Mouse (Mus musculus) gastrocnemius, adult 8-10 months (tissue): ENCODE data around the gene Rnf166. TPM values are rescaled to one million over a fixed set of nuclear protein-coding genes. Genes with fewer than 3 reads are reported as not detected.
A peak's percentile ranks its signal among the peaks of the same experiment; 100 is the strongest.

Experiments used
- DNase-seq, 2 experiments: peaks; one replicate each; pipeline ENCODE4 v3.0.0; 2022; ENCODE audit warnings: low spot score in 2 of 2
- total RNA-seq, 4 experiments: library from RNA; stranded (reverse); gene quantifications; 2 replicates each; pipeline ENCODE4 v1.2.4; 2022

The Rnf166 gene
- total RNA-seq, 4 experiments from 2014 or later, result 29.9 to 37.5 (median 32.4) TPM

DNA sequence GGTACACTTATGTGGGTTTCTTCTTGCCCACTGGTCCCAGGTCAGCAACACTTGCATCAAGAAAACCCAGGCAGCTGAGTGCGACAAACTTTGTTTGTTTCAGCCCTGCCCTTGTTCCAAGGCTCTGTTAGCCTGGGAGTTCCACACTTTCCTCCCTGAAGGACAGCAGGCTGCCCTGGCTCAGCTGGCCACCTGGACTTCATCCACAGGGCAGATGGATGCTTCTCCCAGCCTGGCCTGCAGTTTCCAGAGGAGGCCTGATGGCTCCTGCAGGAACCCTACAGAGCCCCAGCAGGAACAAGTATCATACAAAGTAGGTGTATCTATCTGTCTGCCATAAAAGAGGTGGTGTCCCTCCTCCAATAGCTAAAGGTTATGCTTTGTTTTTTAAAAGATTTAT lies 34.5 kb downstream of the Rnf166 start:
- no peak for DNase-seq

DNA sequence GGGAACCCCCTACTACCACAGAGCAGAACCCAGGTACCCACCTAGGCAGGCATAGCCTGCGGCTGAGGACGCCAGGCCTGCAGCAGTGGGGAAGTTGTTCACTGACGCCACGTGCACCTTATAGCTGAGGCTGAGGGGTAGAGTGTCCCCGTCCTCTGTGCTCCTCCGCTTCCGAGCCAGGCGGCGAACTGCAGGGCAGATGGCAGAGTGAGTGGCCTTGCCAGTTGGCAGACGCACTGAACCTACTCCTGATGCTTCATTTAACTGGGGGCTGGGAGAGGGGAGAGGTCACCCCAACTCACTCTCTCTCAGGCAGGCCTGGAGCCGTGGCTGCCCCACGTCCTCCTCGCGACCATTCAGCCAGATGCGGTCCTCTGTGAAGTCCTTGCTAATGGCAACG lies 36.5 kb downstream of the Rnf166 start:
- DNase-seq, result no peak

DNA sequence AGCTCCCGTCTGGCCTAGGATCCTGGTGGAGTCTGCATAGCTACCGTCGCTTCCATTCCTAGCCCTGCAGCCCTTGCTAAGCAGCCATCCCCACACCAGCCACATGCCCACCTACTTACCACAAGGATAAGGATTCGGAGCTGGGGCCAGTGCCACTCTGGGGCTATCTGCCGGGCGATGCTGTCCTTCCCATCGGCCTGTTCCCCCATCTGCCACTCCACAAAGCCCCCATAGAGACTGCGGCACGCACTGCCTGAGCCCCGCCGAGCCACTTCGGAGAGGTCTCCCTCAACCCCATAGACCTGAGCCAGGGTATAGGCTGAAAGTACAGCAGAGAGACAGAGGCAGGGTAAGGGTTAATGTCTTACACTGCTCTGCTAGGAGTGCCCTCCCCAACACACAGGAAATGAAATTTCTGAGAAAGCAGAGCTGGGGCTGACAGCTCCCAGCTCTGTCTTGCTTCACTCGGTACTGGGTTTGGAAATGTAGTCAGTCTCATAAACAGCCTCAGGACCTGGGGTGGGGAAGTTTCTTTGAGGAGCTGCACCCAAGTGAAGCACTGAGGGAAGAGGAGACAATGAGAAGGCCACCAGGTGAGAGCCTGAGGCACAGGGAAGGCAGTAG lies 38.0 kb downstream of the Rnf166 start:
- DNase-seq, result no peak

DNA sequence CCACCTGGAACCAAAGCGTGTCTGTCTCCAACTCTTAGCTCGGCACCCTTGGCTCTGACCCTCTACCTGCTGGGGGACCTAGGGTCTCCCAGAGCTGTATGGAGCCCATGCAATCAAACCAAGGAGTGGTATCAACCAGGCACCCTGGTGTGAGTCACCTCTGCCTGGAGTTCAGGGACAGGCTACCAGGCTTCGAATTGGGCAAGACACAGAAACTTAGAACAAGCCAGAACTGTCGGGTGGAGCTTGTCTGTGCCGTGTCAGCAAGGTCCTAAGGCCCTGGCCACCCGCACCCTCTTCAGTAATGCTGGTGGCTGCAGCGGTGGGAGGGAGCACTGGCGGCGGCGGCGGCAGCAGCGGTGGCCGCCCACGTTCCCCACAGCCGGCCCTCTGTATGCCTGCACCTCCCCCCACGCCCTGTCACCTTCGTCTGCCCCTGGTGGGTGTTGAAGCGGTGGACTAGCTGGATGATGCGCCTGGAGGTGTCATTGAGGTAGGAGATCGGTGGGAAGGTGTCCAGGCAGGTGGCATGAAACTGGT lies 39.2 kb downstream of the Rnf166 start:
- no peak for DNase-seq

DNA sequence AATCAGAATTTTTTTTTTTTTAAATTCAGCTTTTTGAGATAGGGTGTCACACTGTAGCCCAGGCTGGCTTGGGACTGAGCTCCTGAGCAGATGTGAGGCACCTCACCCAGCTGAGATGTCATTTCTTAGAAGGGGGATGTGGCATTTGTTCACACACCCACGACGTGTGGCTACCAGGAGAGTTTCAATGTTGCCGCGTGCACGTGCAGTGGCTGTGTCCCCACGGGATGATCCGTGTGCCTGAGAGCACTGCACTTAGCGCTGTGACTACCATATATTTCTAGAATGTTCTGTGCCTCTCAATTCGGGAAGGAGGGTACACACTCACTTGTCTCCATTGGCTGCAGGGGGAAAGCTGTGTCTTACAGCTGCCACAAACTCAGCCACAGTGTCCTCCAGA lies 39.7 kb downstream of the Rnf166 start:
- no peak for DNase-seq

DNA sequence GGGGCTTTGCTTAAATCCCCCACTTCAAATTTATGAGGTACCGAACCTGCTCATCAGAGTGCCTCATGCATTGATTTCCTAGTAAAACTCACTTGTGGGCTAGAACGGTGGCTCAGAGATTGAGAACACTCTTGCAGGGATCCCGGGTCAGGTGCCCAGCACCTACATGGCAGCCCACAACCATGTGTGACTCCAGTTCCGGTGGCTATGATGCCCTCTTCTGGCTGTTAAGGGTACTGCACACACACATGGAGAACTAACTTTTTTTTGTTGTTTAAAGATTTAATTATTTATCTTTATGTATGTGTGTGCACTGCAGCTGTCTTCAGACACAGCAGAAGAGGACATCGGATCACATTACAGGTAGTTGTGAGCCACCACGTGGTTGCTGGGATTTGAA lies 40.5 kb downstream of the Rnf166 start:
- no peak for DNase-seq

DNA sequence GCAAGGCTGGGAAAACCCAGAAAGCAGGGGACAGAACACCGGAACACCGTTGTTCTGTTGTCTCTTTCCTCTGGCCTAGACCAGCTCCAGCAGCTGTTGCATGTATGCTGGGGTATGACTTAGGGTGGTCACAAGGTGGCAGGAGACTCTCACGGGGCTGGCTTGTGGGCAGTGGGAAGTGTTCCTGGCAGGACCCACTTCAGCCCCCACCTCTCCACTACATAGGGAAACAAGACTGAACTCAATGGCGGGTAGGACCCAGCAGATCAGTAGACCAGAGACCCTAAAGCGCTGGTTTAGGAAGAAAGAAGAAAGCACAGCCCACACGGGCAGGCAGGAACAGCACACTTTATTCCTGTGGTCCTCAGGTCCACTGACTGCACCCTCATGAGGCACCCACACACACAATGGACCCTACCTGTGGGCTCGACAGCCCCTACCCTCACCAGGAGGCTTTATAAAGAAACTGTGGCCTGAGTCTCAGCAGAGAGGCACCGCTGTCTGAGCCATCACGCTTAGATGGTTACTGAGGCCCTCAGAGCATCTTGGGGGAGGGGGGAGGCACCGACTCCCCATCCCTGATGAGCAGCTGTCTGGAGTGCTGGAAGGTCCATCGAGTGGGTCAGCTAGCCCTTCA lies 42.5 kb downstream of the Rnf166 start:
- DNase-seq, result no peak

DNA sequence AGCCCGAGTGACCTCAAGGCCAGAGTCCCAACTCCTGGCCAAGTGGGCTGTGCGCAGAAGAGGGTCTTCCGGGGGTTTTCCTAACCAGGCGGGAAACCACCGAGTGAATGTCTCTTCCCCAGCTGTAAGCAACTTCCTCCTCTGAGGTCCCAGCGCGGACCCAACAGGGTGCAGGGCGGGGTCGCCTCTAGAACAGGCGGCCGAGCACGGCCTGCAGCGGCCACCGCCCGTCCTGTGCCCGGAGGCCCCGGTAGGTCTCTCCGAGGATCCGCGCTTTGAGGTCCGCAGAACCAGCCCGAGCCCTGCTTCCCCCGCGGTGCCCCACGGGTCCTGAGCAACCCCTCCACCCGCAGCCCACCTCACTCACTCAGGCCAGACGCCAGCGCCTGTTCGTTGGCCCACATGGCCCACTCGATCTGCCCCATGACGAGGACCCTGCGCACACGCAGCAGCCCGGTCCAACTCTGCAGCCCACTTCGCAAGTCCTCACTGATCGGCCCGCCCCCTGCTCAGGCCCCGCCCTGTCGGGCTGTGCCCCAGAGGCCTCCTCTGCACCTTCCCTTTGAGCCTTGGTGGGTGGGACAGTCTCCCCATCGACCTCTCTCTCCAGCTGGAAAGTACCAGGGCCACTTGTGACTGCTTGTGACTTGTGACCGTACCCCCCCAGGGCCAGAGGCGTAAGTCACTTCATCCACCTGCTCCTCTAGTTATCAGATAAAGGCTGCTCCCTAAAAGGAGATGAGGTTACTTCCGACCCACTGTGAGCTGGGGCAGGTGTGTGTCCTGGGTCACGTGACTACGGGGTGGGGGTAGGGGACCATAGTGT lies 43.2 kb downstream of the Rnf166 start, which contains the start of gene Cyba:
Gene Cyba, minus strand, starts transcription at position 488 of the 826 bp plus-strand sequence.
- peak; percentile 54 to 62 for DNase-seq

DNA sequence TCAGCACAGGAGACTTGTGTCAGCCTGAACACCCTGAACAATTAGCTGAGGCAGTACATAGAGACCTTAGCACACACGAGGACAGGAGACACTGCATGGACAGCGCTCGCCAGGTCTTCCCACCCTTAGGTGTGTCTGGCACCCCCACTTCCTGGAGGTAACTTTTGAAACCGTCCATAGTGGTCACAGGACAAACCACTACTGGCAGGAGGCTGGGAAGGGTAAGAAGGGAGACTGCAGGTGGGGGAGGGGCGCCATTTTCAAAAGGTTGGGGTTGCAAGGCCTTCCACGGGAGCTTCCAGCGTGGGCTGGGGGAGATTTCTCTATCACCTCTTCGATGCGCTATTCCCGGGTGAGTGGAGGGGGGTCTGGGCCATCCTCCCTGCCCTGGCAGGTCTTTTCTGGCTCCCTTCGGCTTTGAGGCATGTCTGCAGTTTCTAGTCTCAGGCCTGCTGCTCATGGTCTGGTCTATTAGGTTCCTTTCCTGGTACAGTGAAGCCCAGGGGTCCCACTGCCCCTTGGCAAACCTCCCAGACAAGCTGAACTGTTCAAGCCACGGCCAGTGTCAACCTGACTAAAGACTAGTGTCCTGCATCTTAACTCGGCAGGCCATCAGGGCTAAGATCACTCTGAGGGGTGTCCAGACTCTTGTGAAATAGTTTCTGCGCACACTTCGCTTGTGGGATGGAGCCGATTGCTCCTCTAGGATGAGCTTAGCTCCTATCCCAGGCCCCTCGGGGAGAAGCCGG lies 44.0 kb downstream of the Rnf166 start:
- DNase-seq, result no peak

DNA sequence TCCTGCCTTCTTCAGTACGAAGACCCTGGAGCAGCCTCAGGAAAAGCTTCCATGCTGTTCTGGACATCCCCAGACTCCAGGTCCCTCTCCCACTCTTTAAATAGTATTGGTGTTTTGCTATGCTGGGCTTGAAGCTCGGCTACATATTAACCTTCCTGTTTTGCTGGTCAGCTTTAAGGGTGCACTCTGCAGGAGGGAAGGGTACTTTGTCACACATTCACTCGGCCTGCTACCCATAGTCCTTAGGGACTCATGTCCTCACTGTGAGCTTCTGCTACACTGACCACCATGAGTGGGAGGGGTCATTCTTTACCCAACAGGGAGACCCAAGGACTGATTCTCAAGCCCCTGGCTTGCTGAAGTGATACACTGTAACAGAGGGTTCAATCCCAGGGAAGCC lies 45.2 kb downstream of the Rnf166 start:
- no peak for DNase-seq

DNA sequence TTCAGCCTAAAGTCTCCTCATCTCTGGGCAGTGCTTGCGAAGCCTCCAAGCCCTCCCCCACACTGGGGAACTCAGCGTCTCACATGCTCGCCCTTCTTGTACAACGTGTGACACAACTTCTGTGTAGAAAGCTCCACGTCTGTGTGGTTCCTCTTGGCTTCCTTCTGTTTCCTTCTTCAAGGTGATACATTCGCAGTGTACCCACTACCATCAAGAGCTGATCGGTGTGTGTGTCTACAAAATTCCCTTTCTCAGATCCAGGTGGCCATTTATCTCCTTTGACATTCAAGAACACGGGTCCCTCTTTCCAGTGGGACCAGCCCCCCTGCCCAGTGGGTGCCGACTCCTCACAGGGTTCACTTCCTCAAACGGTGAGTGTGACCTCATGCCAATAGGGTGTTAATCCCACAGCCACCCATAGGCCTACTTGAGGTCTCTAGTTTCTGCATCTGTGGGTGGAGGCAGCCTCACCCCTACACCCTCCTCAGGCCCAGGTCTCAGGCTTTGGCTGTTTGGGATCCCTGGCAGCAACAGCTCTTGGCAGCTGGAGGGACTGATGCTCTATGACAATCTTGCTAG lies 45.7 kb downstream of the Rnf166 start:
- no peak for DNase-seq

DNA sequence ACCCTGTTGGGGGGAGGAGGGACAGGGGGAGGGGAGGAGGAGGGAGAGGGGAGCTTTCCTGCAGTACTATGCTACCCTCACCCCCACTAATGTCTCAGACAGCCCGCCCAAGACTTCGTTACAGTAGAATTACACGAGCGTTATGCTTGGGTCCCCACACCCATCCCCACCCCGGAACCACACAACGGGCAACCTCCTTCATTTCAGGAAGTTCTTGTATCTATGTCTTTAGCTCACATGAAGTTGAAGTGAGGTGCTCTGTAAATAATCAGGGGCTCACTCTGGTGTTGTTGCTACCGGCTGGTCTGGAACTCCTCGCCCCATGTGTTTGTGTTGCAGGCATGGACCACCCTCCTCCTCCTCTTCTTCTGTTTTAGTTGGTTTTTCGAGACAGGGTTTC lies 47.7 kb downstream of the Rnf166 start:
- DNase-seq, result no peak

DNA sequence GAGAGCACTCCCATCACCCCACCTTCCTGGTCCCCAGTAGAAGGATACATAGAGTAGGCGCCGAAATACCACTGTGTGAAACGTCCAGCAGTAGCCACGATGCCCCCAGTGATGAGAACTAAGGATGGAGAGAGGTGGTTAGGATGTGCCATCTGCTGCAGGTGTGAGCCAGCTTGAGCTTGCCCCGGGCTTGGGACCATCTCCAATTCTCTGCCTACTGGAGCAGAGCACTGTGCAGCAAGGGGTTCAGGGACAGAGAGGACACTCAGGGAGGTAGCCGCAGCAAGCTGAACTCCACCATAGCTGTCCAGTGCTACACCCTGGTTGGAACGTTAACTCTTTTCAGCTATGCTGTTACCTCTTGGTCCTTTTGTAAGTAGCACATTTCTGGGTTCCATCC lies 48.3 kb downstream of the Rnf166 start:
- DNase-seq, result no peak

DNA sequence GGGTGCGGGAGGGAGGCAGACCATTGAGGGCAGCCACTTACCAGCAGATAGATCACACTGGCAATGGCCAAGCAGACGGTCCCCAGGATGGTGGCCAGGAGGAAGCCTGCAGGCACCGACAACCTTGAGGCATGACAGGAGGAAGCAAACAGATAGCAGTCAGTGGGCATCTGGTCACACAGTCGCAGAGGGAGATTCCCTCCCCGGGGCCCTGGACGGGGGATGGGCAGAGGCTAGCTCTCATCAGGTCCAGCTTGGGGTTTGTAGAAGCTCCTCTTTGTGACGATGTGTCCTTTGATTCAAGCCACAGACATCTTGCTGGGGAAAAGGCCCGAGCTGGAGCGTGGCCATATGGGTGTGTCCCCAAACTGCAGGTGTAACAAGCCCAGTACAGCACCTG lies 49.7 kb downstream of the Rnf166 start:
- DNase-seq, result no peak

DNA sequence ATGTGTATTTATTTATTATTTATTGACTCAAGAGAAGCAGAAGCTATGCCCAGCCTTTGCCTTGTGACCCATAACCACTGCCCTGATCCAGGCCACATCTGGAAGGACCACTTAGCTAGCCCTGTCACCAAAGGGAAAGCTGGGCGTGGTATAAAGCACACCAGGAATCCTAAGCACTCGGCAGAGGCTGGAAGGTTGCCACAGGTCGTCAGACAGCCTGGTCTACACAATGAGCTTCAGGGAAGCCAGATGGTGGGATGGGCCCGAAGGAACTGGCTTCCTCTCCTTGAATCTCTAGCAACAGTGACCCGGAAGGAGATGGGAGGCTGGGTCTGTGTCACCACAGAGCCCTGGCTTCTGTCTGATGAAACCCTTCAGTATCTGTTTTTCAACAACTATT lies 52.2 kb downstream of the Rnf166 start:
- DNase-seq, result no peak

DNA sequence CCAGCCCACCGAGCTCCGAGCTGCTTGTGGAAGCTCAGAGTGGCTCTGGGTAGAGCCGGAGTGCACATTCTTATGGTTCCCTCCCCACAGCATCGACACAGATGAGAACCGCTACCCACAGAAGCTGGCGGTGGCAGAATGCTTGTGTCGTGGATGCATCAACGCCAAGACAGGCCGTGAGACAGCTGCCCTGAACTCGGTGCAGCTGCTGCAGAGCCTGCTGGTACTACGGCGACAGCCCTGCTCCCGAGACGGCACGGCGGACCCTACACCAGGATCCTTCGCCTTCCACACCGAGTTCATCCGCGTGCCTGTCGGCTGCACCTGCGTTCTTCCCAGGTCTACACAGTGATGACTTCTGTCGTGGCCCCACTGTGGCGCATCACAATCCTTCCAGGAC lies 52.6 kb downstream of the Rnf166 start:
- DNase-seq, result no peak

DNA sequence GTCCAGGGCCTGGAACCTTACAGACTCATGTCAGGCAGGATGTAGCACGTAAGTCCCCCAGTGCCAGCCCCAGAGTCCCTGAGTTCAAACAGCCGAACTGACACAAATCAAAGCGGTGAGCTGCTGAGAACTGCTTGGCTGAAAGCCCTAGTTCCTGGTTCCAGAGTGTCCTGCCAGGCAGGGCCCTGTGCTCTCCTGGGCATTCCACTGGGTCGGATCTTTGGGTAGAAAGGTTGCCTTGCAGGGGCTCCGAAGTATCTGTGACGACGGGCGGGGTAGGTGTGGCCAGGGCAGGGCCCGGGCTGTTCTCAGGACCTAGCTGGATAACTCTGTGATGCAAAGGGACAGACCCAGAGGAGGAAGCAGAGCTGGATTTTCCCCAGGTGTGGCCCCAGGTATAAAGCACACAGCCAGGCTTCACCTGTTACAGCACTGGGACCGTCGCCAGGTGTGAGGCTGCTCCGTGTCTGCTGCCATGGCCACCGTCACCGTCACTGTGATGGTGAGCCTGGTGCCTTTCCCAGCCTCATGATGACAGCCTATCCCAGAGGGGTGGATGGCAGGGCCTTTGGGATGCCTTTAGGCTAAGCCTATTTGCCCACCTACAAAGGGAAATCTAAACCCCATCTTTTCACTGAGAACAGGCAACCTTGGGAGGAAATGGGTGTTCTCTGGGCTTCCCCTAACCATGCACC lies 54.3 kb downstream of the Rnf166 start, which contains the start of gene Il17c:
Gene Il17c, plus strand, starts transcription at position 645 of the 695 bp plus-strand sequence.
- DNase-seq, result no peak

DNA sequence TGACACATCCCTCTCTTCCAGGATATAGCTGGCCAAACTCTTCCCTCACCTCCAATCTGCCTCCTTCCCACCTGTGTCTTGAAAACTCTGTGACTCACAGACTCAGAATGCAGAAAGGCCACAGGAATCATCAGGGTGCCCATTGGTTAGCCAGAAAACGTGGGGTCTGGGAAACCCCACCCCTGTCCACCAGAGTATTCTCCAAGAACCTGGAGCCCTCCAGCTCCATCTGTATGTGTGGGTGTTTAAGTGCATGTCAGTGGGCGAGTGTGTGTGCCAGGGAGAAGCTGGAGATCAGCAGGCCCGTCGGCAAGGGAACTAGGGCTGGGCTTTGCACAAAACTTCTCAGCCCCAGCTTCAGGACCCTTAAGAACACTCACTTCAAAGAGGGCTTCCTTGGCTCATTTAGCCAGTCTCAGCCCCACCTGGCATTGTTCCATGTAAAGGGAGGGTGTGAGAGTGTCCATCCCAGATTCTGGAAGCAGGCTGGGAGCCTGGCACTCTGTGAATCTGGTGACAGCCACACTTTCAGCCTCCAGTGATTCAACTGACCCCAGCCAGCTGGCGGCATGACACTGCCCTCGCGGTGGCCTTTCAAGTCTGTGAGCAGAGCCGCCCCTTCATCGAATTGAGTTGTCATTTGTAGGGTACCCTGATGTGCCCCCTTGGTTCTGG lies 55.8 kb downstream of the Rnf166 start:
- no peak for DNase-seq
